Mouse (Mus musculus) ovary, postnatal 36 days (tissue): ENCODE data around the gene Hspb1.

Experiments
- DNase-seq: peaks from one replicate; pipeline ENCODE4 v3.0.0; 2022; ENCODE audit warnings: low spot score, mixed read lengths

The Hspb1 gene

GRCm38 (mm10) chr5:135913201-135913600, 25.5 kb downstream of the Hspb1 start:
- DNase-seq: no peak

- no peak for DNase-seq
Measured at GRCm38 (mm10) chr5:135914156-135914555, 26.4 kb downstream of the Hspb1 start.

- DNase-seq: no peak
Measured at GRCm38 (mm10) chr5:135916051-135916565, 28.4 kb downstream of the Hspb1 start.

- no peak for DNase-seq
Measured at GRCm38 (mm10) chr5:135916601-135917000, 28.9 kb downstream of the Hspb1 start.

- no peak for DNase-seq
Measured at GRCm38 (mm10) chr5:135917327-135918058, 29.8 kb downstream of the Hspb1 start.

GRCm38 (mm10) chr5:135918059-135918437, 30.3 kb downstream of the Hspb1 start:
- DNase-seq: no peak

- DNase-seq: no peak
Measured at GRCm38 (mm10) chr5:135918593-135918992, 30.9 kb downstream of the Hspb1 start.

GRCm38 (mm10) chr5:135919902-135920301, 32.2 kb downstream of the Hspb1 start:
- no peak for DNase-seq

GRCm38 (mm10) chr5:135923901-135924300, 36.2 kb downstream of the Hspb1 start:
- no peak for DNase-seq

GRCm38 (mm10) chr5:135929685-135930424, 42.1 kb downstream of the Hspb1 start:
- DNase-seq: no peak

GRCm38 (mm10) chr5:135931526-135931925, 43.8 kb downstream of the Hspb1 start:
- DNase-seq: no peak

GRCm38 (mm10) chr5:135932359-135932758, 44.6 kb downstream of the Hspb1 start:
- DNase-seq: no peak

GRCm38 (mm10) chr5:135933222-135933899, 45.6 kb downstream of the Hspb1 start:
- no peak for DNase-seq

GRCm38 (mm10) chr5:135933900-135934441, 46.3 kb downstream of the Hspb1 start:
- DNase-seq: peak; percentile 62

- peak; percentile 98 for DNase-seq
Measured at GRCm38 (mm10) chr5:135934481-135935175, 46.9 kb downstream of the Hspb1 start, which contains the start of gene Ywhag. Ywhag (minus strand) TSS chr5:135934616.

- DNase-seq: no peak
Measured at GRCm38 (mm10) chr5:135935176-135935523, 47.4 kb downstream of the Hspb1 start.

GRCm38 (mm10) chr5:135935641-135936190, 48.0 kb downstream of the Hspb1 start:
- DNase-seq: no peak
